Mouse (Mus musculus) lung, postnatal 4 days (tissue): ENCODE measurements around the gene Pxt1.

ENCODE experiments used
- DNase-seq, 2 experiments: peaks; one replicate each; pipeline ENCODE4 v3.0.0; 2021

Gene Pxt1

GRCm38 (mm10) chr17:28913940-28914339, 29.7 kb downstream of the Pxt1 start:
- peak in 1 of 2 experiments; percentile 59 for DNase-seq

DNA sequence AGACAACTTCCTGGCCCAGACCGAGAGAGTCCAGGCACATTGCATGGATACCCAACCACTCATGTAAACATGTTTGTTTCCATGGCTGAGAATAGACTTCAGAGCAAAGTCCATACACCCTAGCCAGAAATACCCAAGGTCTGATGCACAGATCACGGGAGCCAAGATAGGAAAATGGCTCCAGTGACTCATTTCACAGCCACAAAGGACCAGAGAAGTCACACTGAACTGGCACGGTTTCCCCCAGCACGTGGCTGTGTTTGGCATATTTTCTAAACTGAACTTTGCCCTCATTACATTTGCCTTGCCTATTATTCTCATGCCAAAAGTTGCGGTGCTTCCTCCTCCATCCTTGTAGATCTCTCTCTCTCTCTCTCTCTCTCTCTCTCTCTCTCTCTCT, 30.4 kb downstream of the Pxt1 start:
- peak in 1 of 2 experiments; percentile 45 for DNase-seq

GRCm38 (mm10) chr17:28910139-28910538, 33.5 kb downstream of the Pxt1 start:
- no peak for DNase-seq

DNA sequence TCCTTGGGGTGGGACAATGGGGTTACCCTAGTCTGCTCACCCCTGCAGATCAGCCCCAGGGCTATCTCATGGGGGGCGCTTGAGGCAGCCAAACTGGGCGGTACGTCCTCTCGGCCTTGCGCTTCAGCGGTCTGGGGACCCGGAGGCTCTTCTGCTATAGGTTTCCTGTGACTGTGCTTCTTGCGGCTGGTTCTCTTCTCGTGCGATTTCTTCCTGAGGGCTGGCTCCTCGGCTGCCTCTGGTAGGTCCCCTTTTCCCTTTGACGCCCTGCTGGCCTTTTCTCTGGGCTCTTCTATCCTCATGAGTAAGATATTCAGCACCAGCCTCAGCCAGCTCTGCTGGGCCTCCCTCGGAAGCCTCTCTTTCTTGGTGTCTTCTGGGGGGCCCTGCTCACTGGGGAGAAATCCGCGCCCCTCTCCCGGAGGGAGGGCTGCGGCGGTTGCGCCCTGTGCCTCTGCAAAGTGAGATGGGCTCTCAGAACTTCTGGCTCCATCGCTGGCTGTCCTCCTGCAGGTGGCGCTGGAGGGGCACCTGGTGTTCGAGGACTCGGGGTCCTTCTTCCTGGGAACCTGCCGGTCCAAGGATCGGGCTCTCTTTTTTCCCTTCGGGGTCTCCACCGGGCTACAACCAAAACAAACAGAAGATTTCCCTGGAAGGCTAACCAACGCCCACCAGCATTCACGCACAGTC, 34.2 kb downstream of the Pxt1 start:
- peak; percentile 61 to 76 for DNase-seq

DNA sequence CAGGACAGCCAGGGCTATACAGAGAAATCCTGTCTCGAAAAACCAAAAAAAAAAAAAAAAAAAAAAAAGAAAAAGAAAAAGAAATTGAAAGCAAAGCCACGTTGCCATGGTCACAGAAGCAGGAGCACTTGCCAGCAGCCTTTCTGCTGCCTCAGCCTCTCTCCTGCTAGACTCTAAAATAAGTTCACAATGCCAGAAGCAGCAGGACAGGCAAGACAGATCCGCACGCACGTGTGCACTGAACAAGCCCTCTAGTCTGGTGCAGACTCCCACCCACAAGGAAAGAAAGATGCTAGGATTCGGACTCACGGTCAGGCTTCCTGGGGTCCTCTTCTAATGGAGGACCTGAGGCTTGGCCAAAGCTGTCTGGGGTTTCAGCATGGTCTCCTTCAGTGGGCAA, 35.7 kb downstream of the Pxt1 start:
- no peak for DNase-seq

DNA sequence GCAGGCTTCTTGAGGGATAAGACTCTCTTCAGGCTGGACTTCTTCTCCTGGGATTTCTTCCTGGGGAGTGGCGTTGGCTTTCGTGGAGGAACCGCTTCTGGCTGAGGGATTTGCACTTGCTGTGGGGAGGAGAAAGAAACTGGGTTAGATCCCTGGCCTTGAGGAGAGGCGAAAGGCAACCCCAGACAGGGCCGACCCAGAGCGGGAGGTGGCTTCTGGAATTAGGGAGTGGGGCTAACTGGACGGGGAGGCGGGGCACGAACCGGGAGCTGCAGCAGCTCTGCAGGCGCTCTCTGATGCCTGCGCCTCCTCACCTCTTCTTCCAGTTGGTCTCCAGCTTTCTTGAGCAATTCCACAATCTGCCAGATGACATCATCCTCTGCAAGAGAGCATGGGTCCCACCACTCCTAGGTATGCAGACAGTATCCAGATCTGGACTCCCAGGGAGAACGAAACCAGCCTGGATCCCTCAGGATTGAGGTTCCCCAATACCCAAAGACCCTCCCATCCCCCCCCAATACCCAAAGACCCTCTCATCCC, 38.2 kb downstream of the Pxt1 start:
- no peak for DNase-seq

DNA sequence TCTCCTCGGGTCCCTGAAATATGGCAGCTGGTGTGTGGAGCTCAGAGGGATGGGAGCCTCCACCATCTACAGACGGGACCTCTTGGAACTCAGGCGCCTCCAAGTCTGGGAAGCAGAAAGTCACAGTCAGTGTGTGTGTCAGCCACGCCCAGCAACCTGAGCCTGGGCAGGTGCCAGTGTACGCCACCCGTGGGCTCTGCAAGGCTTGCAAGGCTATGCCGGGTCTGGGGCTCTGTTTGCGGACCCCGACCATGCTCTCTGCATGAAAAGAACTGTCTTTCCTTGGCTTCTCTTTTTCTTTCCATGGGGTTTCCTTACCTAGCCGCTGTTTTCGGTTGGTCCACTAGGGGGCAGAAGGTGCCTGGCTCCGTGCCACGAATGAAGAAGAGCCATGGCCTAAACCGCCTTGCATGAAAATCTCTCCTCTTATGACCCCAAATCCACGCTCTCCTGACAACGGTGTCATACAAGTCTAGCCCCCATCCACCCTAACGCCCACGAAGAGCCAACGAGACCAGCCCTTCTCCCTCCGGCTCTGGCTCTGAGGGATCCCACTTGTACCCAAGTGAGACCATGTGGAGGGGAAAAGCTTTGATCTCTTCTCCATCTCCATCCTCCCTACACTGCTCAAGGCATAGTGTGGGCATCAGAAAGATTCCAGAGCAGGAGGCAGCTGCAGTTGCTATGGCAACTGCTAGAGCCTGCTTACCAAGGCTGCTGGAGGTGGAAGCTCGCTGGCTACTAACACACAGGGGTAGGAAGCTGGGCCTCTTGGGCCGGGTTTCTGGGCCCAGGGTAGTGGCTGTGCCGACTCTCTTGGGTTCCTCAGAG, 38.9 kb downstream of the Pxt1 start:
- peak; percentile 54 to 78 for DNase-seq

- DNase-seq: no peak
These were observed 42.1 kb downstream of the Pxt1 start for GRCm38 (mm10) chr17:28901559-28901958.

DNA sequence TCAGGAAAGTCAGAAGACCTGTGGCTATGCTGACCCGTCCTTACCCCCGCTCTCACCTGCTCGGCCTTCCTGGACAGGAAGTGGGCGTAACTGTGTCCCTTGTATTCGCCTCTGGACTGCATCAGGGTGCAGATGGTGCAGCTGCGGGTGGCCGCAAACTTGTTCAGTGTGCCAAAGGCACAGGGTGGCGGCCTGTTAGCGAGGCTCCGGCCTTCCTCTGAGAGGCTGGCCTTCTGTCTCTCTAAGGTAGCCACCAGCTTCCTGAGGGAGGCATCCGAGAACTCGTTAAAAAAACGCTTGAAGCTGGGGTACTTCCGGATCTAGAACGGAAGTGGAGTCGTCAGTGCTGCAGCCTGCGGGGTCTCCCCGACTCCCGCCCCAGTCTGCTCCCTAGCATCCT, 44.2 kb downstream of the Pxt1 start:
- no peak for DNase-seq

DNA sequence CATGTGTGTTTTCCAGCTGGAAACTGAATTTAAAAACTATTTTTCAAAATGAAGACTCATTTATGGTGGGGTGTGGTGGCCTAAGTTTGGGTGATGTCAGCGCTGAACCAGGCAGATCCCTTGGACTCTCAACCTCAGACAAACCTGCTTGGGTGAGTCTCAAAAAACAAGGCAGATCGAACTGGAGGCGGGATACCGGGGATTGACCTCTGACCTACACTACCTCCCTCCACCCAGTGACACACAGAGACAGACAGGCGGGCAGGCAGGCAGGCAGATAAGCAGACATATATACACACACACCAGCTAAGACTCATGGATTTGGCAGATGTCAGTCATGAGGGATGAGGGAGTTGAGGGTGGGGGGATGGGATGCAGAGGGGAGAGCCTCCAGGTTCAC, 45.4 kb downstream of the Pxt1 start:
- DNase-seq: no peak

DNA sequence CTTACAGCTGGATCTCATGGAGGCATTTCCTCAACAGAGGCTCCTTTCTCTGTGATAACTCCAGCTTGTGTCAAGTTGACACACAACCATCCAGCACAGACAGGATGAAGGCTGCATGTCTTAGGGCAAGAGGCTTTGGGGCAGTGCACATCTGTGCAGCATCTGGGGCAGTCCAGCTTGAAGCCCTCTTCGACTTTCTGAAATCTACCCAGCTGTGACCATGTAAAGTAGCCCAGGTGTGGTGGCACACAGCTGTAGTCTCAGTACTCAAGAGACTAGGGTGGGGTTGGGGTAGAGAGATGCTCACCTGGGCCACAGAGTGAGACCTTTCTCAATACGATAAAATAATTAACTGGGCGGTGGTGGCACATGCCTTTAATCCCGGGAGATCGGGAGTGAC, 45.8 kb downstream of the Pxt1 start:
- no peak for DNase-seq

DNA sequence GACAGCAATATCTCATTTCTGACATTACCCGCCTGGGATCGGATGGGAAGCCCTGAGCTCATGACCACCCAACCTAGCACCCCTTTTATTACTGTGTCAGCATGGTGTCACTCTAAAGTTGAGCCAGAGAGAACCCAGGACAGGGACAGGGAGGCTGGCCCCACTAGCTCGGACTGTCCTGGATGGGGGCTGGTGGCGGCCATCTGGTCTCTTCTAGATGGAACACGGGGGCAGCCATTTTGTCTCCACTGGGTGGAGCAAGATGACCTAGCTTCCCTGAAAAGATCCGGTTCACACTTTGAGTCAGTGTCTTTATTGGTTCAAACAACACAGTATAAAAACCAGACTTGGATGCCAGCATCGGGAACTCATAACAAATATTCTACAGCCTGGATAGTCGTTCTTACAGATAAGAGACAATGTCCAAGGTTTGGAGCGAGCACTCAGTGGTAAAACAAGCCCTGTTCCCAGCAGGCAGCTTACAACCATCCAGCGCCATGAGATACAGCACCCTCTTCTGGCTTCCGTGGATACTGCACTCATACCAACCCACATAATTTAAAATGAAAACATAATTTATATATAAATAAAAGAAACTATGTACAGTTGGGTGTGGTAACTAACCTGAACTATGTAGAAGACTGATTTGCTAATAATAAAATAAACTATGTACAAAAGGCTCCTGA, 47.4 kb downstream of the Pxt1 start:
- DNase-seq: no peak

- no peak for DNase-seq
These were observed 48.3 kb downstream of the Pxt1 start for GRCm38 (mm10) chr17:28895217-28895875.

- DNase-seq: no peak
These were observed 49.4 kb downstream of the Pxt1 start for GRCm38 (mm10) chr17:28894050-28894767.

DNA sequence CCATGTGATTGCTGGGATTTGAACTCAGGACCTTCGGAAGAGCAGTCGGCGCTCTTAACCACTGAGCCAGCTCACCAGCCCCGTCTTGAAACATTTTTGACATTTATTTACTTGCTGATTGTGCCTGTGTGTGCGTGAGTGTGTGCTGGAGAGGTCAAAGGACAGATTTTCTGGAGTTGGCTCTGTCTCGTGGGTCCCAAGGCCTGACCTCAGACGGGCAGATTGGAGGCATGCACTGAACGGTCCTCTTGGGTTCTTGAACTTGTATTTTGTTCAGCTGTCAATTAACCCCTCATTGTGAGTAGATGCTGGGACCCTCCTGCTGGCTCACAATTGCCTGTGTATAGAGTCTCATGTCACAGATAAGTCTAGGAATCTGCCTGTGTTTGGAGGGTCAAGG, 57.4 kb downstream of the Pxt1 start:
- no peak for DNase-seq

DNA sequence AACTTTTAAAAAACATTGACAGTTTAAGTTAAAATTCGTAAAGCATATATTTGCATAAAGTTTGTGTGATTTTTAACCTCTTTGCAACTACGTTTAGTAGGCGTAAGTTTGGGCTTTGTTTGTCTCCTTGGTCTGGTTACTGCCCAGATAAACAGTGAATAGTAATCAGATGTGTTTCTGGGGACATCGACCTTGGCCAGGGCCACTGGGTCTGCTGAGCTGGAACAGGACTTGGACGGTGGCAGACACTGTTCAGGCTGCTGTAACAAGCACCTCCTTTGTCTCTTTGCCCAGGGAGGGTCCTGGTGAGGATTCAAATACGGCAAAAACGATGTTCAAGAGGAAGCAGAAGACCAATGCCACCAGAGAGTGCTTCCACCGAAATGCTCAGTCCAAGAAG, 58.4 kb downstream of the Pxt1 start:
- no peak for DNase-seq
